Comparison of ENCODE assay signal across 13 mouse cellular contexts in genomic region chr5:23165947-23166350, GRCm38 (mm10).
DNase-seq lines count a peak whose midpoint lies in the region; ATAC-seq lines count a peak whose summit lies in the region.
"Had no signal": no experiment of that assay in that cellular context is flagged by ENCODE, and none has a peak within 500 bp of the region (broad histone marks: within the 10 kb centered on the region; RNA-seq: fewer than 3 reads in every experiment).

No protein-coding gene starts in this region.

- peak; percentile 51; the same call in 1 of the 2 replicates for ATAC-seq in forebrain, embryonic 12.5 days (ENCODE audit: low FRiP score)
- peak; percentile 80 for ATAC-seq in hindbrain, embryonic 12.5 days (ENCODE audit: low FRiP score)
- peak; percentile 68 for ATAC-seq in midbrain, embryonic 16.5 days

- 14% methylated on average over 6 of the region's 6 CpGs for WGBS in forebrain, embryonic 12.5 days
- WGBS in hindbrain, embryonic 12.5 days: 16% methylated on average over 6 of the region's 6 CpGs
- WGBS in midbrain, embryonic 16.5 days: 10% methylated on average over 6 of the region's 6 CpGs

- no peak overlapping the region for H3K4me3 ChIP-seq in forebrain, embryonic 12.5 days (replicated peaks)
- H3K4me3 ChIP-seq in hindbrain, embryonic 12.5 days: no peak overlapping the region
- H3K4me3 ChIP-seq in midbrain, embryonic 16.5 days (ENCODE audit: low read depth, low read length): no peak overlapping the region
- H3K4me3 ChIP-seq: gastrocnemius, adult 2 months had no signal

- H3K4me1 ChIP-seq in forebrain, embryonic 12.5 days: peaks cover 10% of the 10 kb centered on the region
- H3K4me1 ChIP-seq in hindbrain, embryonic 12.5 days: peaks cover 6% of the 10 kb centered on the region
- H3K4me1 ChIP-seq in midbrain, embryonic 16.5 days (ENCODE audit: control insufficient read depth, insufficient read depth, low read length): peaks cover 8% of the 10 kb centered on the region; the same call in 1 of the 2 replicates

- H3K27ac ChIP-seq in forebrain, embryonic 12.5 days: no peak overlapping the region
- 0 out of 2 replicates have a peak overlapping the region, but pooled peaks have one; percentile 48 for H3K27ac ChIP-seq in hindbrain, embryonic 12.5 days
- peak overlapping the region; percentile 52 for H3K27ac ChIP-seq in midbrain, embryonic 16.5 days (ENCODE audit: low read length)
- H3K27ac ChIP-seq: gastrocnemius, adult 2 months had no signal

- H3K9ac ChIP-seq in forebrain, embryonic 12.5 days: no peak overlapping the region
- no peak overlapping the region for H3K9ac ChIP-seq in hindbrain, embryonic 12.5 days
- peak overlapping the region; percentile 7; the same call in 1 of the 2 replicates for H3K9ac ChIP-seq in midbrain, embryonic 16.5 days (ENCODE audit: low read depth, low read length)

- H3K36me3 ChIP-seq in forebrain, embryonic 12.5 days (replicated peaks): no peaks in the 10 kb centered on the region
- no peaks in the 10 kb centered on the region for H3K36me3 ChIP-seq in hindbrain, embryonic 12.5 days
- H3K36me3 ChIP-seq in midbrain, embryonic 16.5 days (ENCODE audit: control insufficient read depth, insufficient read depth, low read length): no peaks in the 10 kb centered on the region

- no peaks in the 10 kb centered on the region for H3K9me3 ChIP-seq in forebrain, embryonic 12.5 days
- no peaks in the 10 kb centered on the region for H3K9me3 ChIP-seq in hindbrain, embryonic 12.5 days (replicated peaks)
- H3K9me3 ChIP-seq in midbrain, embryonic 16.5 days (replicated peaks; ENCODE audit: control insufficient read depth, low read length, poor library complexity, severe bottlenecking): no peaks in the 10 kb centered on the region

- intact Hi-C loops in heart, postnatal 25 days (cut with DNase I): no loop called here

- H3K4me2 ChIP-seq in forebrain, embryonic 12.5 days: peak overlapping the region; percentile 13; the same call in 1 of the 2 replicates
- H3K4me2 ChIP-seq in hindbrain, embryonic 12.5 days (replicated peaks): peak overlapping the region; percentile 30
- peak overlapping the region; percentile 26 for H3K4me2 ChIP-seq in midbrain, embryonic 16.5 days (ENCODE audit: low read length)
- H3K4me2 ChIP-seq: heart, embryonic 11.5 days had no signal

- no peaks in the 10 kb centered on the region for H3K27me3 ChIP-seq in forebrain, embryonic 12.5 days
- no peaks in the 10 kb centered on the region for H3K27me3 ChIP-seq in hindbrain, embryonic 12.5 days
- H3K27me3 ChIP-seq in midbrain, embryonic 16.5 days (ENCODE audit: control insufficient read depth, insufficient read depth, low read depth, low read length): no peaks in the 10 kb centered on the region

- DNase-seq in layer of hippocampus, adult 11-12 months (ENCODE audit: low spot score): peak; percentile 11
- DNase-seq in layer of hippocampus, postnatal 25 days (ENCODE audit: extremely low spot score in 1 of 2, low spot score in 1 of 2): no peak
- DNase-seq in heart, postnatal 25 days (ENCODE audit: low spot score): no peak
- DNase-seq in kidney, postnatal 36 days: no peak
- DNase-seq in spleen, adult 18-20 months: no peak
- DNase-seq: gastrocnemius, adult 2 months; kidney, postnatal 4 days; liver; lung, postnatal 10 days had no signal
